Mouse (Mus musculus) stomach, embryonic 14.5 days (tissue): ENCODE data around the gene Slc26a6. TPM values are rescaled to one million over a fixed set of nuclear protein-coding genes. Genes with fewer than 3 reads are reported as not detected.

ENCODE experiments used
- ATAC-seq: fragments of 200-750 bp; cut with Nextera tagmentation; 2 replicates; pipeline ENCODE4 v1.8.0; 2017; ENCODE audit warnings: low read depth, moderate TSS enrichment; ENCODE audit not compliant: insufficient number of reproducible peaks, insufficient read depth, low FRiP score
- H3K27ac ChIP-seq: fragments of 300-500 bp; sonication (generic); 2 replicates; pipeline ENCODE4 v1.5.1; 2014; ENCODE audit warnings: mild to moderate bottlenecking, low read length, moderate library complexity, mixed read lengths
- H3K27me3 ChIP-seq: fragments of 300-500 bp; sonication (generic); 2 replicates; pipeline ENCODE4 v1.6.1; 2014; ENCODE audit warnings: low read length, control low read depth, mixed read lengths; ENCODE audit not compliant: control insufficient read depth, insufficient read depth
- H3K36me3 ChIP-seq: fragments of 300-500 bp; sonication (generic); 2 replicates; pipeline ENCODE4 v1.6.1; 2014; ENCODE audit warnings: mild to moderate bottlenecking, control low read depth, low read length, moderate library complexity, mixed read lengths; ENCODE audit not compliant: control insufficient read depth, insufficient read depth
- H3K4me1 ChIP-seq: fragments of 300-500 bp; sonication (generic); 2 replicates; pipeline ENCODE4 v1.6.1; 2014; ENCODE audit warnings: low read length, control low read depth, mixed read lengths; ENCODE audit not compliant: control insufficient read depth, insufficient read depth
- H3K4me2 ChIP-seq: fragments of 300-500 bp; sonication (generic); replicated peaks from 2 replicates; pipeline ENCODE4 v1.6.1; 2014; ENCODE audit warnings: low read depth, low read length, control low read depth
- H3K4me3 ChIP-seq: fragments of 300-500 bp; sonication (generic); 2 replicates; pipeline ENCODE4 v1.5.1; 2014; ENCODE audit warnings: low read depth, low read length, control low read depth
- H3K9ac ChIP-seq: fragments of 300-500 bp; sonication (generic); replicated peaks from 2 replicates; pipeline ENCODE4 v1.6.1; 2014; ENCODE audit warnings: low read depth, mild to moderate bottlenecking, control low read depth, low read length, moderate library complexity, mixed read lengths
- H3K9me3 ChIP-seq: fragments of 300-500 bp; sonication (generic); 2 replicates; pipeline ENCODE4 v1.6.1; 2016; ENCODE audit warnings: low read depth, low read length, control low read depth; ENCODE audit not compliant: control insufficient read depth
- WGBS: fragments of 180-500 bp; shearing (Covaris S2); extraction: QIAGEN DNeasy Blood & Tissue Kit; methylation state at CpG from one replicate; pipeline ENCODE4 v1.1.7; 2014; 5-methylcytosine and 5-hydroxymethylcytosine counted together
- polyA plus RNA-seq: library from polyadenylated mRNA; unstranded; fragments of >200 nt; fragmentation: Nextera tagmentation; extraction: Ambion mirVana; gene quantifications from 2 replicates; pipeline ENCODE4 v1.2.1, GENCODE M21; 2014

Slc26a6 gene
- polyA plus RNA-seq, 1 experiment from 2014 or later: 17.8 TPM

DNA sequence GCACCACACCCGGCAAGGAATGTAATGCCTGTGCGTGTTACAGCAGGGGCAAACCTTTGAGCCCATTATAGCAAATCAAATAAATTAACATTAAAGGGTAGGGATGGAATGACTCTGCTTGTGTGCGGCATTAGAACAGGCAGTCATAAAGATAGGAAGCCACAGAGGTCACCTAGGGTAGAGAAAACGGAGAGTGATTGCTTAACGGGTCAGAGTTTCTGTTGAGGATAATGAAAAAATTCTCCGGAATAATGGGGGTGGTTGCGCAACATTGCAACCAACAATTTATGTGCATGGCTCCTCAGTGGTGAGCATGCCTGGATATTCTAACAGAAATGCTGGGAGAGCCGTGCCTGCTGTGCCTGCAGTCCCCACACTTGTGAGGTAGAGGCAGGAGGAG lies 72.8 kb downstream of the Slc26a6 start:
- Histone ChIP-seq H3K36me3 (no peaks in the 10 kb centered on the region), H3K27me3 (no peaks in the 10 kb centered on the region), H3K9ac (no peak overlapping the region), H3K4me1 (no peaks in the 10 kb centered on the region), H3K27ac (no peak overlapping the region), H3K4me2 (no peak overlapping the region), H3K4me3 (no peak overlapping the region), H3K9me3 (no peaks in the 10 kb centered on the region)
- 57% methylated on average over 8 of the region's 8 CpGs for WGBS
- ATAC-seq: no peak

DNA sequence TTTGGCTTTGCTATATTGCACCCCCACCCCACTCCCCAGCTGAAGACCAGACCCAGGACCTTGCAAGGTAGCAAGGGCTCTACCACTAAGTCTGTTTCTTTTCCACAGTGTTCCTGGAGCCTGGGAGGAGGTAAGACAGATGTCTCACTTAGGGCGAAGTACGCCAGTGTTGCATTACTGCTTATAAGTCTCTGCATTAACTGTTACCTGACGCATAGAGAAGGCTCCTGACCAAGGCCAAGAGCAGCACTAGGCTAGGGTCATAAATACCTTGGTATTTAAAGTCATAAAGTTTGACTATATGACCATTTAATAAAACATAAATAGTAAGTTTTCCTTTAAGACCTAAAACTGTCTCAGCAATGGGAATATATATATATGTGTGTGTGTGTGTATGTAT lies 75.3 kb downstream of the Slc26a6 start:
- Histone ChIP-seq H3K9ac (no peak overlapping the region), H3K4me3 (no peak overlapping the region), H3K27ac (no peak overlapping the region), H3K27me3 (no peaks in the 10 kb centered on the region), H3K36me3 (no peaks in the 10 kb centered on the region), H3K4me1 (no peaks in the 10 kb centered on the region), H3K9me3 (no peaks in the 10 kb centered on the region), H3K4me2 (no peak overlapping the region)
- no peak for ATAC-seq
- WGBS: 78% methylated on average over 3 of the region's 3 CpGs

DNA sequence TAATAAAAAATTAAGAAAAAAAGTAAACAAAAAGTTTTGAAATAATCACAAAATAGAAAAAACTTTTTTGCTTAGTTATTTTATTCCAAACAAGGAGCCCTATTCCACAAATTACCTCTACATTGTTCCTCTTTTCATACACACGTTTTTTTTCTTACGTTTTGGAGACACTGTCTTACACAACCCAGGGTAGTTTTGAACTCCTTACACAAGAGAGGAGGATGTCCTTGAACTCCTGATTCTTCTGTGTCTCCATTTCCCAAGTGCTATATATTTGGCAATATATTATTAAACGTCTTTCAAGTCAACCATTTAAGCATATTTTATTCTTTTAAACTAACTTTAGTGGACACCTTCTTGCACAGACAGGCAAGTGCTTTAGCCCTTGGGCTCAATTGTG lies 82.9 kb downstream of the Slc26a6 start:
- WGBS: 13% methylated on average over 3 of the region's 3 CpGs
- no peak overlapping the region for H3K27ac ChIP-seq
- H3K36me3 ChIP-seq: peaks cover 19% of the 10 kb centered on the region; the same call in 1 of the 2 replicates
- peaks cover 4% of the 10 kb centered on the region for H3K4me1 ChIP-seq
- H3K27me3 ChIP-seq: no peaks in the 10 kb centered on the region
- no peak overlapping the region for H3K4me2 ChIP-seq
- no peak overlapping the region for H3K9ac ChIP-seq
- no peaks in the 10 kb centered on the region for H3K9me3 ChIP-seq
- H3K4me3 ChIP-seq: peak overlapping the region; percentile 84
- ATAC-seq: no peak

- WGBS: 1% methylated on average over 58 of the region's 58 CpGs
- peak within 1 kb of the TSS; percentile 56; the same call in 1 of the 2 replicates for H3K27ac ChIP-seq
Measured at GRCm38 (mm10) chr9:108936418-108937364, 83.6 kb downstream of the Slc26a6 start, which contains the start of gene Uqcrc1. Uqcrc1 (plus strand) TSS chr9:108936633.

DNA sequence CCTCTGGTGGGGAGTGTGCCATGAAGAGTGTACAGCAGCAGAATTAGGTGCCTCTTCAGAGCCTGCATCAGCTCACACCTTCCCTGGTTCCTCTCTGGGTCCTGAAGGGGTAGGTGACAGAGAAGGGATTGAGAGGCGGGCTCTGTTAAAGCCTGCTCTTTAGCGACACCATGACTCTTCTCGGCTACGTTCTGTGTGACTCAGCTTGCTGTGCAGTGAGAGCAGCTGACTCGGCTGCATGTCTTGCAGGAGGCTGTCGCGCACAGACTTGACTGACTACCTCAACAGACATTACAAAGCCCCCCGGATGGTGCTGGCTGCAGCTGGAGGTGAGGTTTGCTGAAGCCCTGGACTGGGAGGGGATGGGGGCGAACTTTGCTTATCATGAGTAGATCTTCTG lies 92.0 kb downstream of the Slc26a6 start:
- Histone ChIP-seq H3K9ac (no peak overlapping the region), H3K9me3 (no peaks in the 10 kb centered on the region), H3K27ac (no peak overlapping the region), H3K4me3 (no peak overlapping the region), H3K4me1 (peaks cover 5% of the 10 kb centered on the region; the same call in 1 of the 2 replicates), H3K4me2 (no peak overlapping the region), H3K36me3 (peaks cover 79% of the 10 kb centered on the region), H3K27me3 (no peaks in the 10 kb centered on the region)
- WGBS: 82% methylated on average over 9 of the region's 9 CpGs
- ATAC-seq: no peak

More at GRCm38 (mm10) chr9:108936418-108937364, 83.6 kb downstream of the Slc26a6 start, which contains the start of gene Uqcrc1:
- Histone ChIP-seq H3K4me1 (peaks cover 4% of the 10 kb centered on the region), H3K9ac (peak within 1 kb of the TSS; percentile 91), H3K27me3 (no peaks in the 10 kb centered on the region), H3K9me3 (no peaks in the 10 kb centered on the region), H3K4me3 (peak within 1 kb of the TSS; percentile 84), H3K36me3 (peaks cover 20% of the 10 kb centered on the region), H3K4me2 (peak within 1 kb of the TSS; percentile 75)
- peak; percentile 90 for ATAC-seq

- no peak for ATAC-seq
- Histone ChIP-seq H3K4me1 (peaks cover 5% of the 10 kb centered on the region; the same call in 1 of the 2 replicates), H3K9me3 (no peaks in the 10 kb centered on the region), H3K36me3 (peaks cover 74% of the 10 kb centered on the region), H3K27ac (no peak overlapping the region), H3K4me3 (no peak overlapping the region), H3K9ac (no peak overlapping the region), H3K4me2 (no peak overlapping the region), H3K27me3 (no peaks in the 10 kb centered on the region)
- 89% methylated on average over 5 of the region's 5 CpGs for WGBS
Measured at GRCm38 (mm10) chr9:108945608-108946007, 92.5 kb downstream of the Slc26a6 start.

GRCm38 (mm10) chr9:108949231-108949966 lies 96.3 kb downstream of the Slc26a6 start:
- no peaks in the 10 kb centered on the region for H3K9me3 ChIP-seq
- WGBS: 58% methylated on average over 13 of the region's 13 CpGs
- H3K27ac ChIP-seq: peak overlapping the region; percentile 57
- peaks cover 5% of the 10 kb centered on the region; the same call in 1 of the 2 replicates for H3K4me1 ChIP-seq
- H3K36me3 ChIP-seq: peaks cover 54% of the 10 kb centered on the region
- no peaks in the 10 kb centered on the region for H3K27me3 ChIP-seq
- H3K9ac ChIP-seq: no peak overlapping the region
- no peak overlapping the region for H3K4me2 ChIP-seq
- ATAC-seq: peak; percentile 72; the same call in 1 of the 2 replicates
- no peak overlapping the region for H3K4me3 ChIP-seq

GRCm38 (mm10) chr9:108949967-108950728 lies 97.1 kb downstream of the Slc26a6 start:
- H3K4me3 ChIP-seq: no peak overlapping the region
- H3K4me2 ChIP-seq: no peak overlapping the region
- peaks cover 5% of the 10 kb centered on the region; the same call in 1 of the 2 replicates for H3K4me1 ChIP-seq
- no peak for ATAC-seq
- H3K36me3 ChIP-seq: peaks cover 48% of the 10 kb centered on the region
- 83% methylated on average over 9 of the region's 9 CpGs for WGBS
- H3K27me3 ChIP-seq: no peaks in the 10 kb centered on the region
- H3K9ac ChIP-seq: no peak overlapping the region
- peak overlapping the region; percentile 57 for H3K27ac ChIP-seq
- no peaks in the 10 kb centered on the region for H3K9me3 ChIP-seq
